ENCODE assay signal across 10 mouse cellular contexts in the genomic region with DNA sequence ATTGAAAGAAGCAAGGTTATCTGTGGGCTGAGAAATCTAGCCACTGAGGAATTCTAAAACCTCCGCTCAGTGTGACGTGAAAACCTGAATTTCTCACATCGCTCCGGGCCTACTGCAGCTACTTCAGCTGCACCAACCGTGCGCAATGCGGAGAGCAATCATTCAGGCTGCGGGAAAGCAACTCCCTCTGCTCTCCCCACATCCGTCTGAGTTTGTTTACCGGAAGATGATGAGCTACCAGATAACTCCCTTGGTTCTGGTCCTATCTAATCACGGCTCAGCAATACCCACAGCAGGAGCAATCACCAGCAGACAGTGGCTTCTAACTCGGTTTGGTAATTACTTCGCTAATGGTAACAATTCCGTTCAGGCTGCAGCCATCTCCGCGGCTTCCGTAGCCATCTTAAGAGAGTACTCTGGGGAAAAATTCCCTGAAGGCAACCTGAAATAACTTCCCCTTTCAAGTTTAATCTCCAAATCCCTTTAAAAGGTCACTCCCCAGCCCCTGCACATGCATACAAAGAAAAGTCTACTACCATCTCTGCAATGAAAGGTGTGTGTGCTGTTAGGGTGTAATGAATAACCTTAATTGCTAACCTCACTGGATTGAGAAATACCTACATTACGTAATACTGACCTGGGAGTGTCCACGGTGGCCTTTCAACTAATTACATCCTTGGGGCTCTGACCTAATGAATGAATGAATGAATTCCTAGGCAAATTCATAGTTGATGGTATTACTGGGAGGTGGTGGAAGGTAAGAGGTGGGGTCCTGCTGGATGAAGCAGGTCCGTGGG.
DNase-seq lines count a peak whose midpoint lies in the region; ATAC-seq and TF ChIP-seq lines count a peak whose summit lies in the region.
"Had no signal": no experiment of that assay in that cellular context is flagged by ENCODE, and none has a peak within 500 bp of the region (broad histone marks: within the 10 kb centered on the region; RNA-seq: fewer than 3 reads in every experiment).

No protein-coding gene starts in this region.

- H3K36me3 ChIP-seq in embryonic facial prominence, embryonic 14.5 days (ENCODE audit: control insufficient read depth, insufficient read depth, low read length) = 0 out of 2 replicates have a peak, but pooled peaks cover 3% of the 10 kb centered on the region
- peaks cover 65% of the 10 kb centered on the region for H3K36me3 ChIP-seq in embryonic facial prominence, embryonic 10.5 days (replicated peaks)
- H3K36me3 ChIP-seq in heart, postnatal 0 days (replicated peaks; ENCODE audit: control insufficient read depth, insufficient read depth, low read length) = no peaks in the 10 kb centered on the region

- no peaks in the 10 kb centered on the region for H3K9me3 ChIP-seq in embryonic facial prominence, embryonic 14.5 days (ENCODE audit: control insufficient read depth, low read length)
- H3K9me3 ChIP-seq in embryonic facial prominence, embryonic 10.5 days = no peaks in the 10 kb centered on the region
- H3K9me3 ChIP-seq in heart, postnatal 0 days (replicated peaks; ENCODE audit: control insufficient read depth, low read length) = no peaks in the 10 kb centered on the region
- H3K9me3 ChIP-seq: midbrain, embryonic 12.5 days had no signal

- DNase-seq in embryonic facial prominence, embryonic 14.5 days (ENCODE audit: low spot score) = no peak
- DNase-seq in embryonic facial prominence, embryonic 10.5 days (ENCODE audit: low spot score) = no peak
- peak; percentile 74 for DNase-seq in kidney, adult 9 months
- DNase-seq in kidney, postnatal 4 days = no peak
- DNase-seq in heart, postnatal 0 days (ENCODE audit: low spot score) = no peak
- DNase-seq in lung, postnatal 36 days = peak; percentile 48
- DNase-seq in embryo, embryonic 11 days = no peak
- no peak for DNase-seq in urinary bladder, postnatal 14 days (ENCODE audit: low spot score)
- DNase-seq: right cerebral cortex, postnatal 25 days had no signal

- H3K9ac ChIP-seq in embryonic facial prominence, embryonic 14.5 days (ENCODE audit: low read depth, low read length) = no peak overlapping the region
- no peak overlapping the region for H3K9ac ChIP-seq in heart, postnatal 0 days (replicated peaks; ENCODE audit: low read depth, low read length)
- H3K9ac ChIP-seq: midbrain, embryonic 12.5 days had no signal

- ATAC-seq in embryonic facial prominence, embryonic 14.5 days (ENCODE audit: low read depth) = peak; percentile 24; the same call in 1 of the 2 replicates
- ATAC-seq in heart, postnatal 0 days (ENCODE audit: insufficient read depth, low read depth) = no peak

- H3K4me2 ChIP-seq in embryonic facial prominence, embryonic 14.5 days (ENCODE audit: low read depth, low read length) = no peak overlapping the region
- H3K4me2 ChIP-seq in heart, postnatal 0 days (ENCODE audit: low read depth, low read length) = peak overlapping the region; percentile 21; the same call in 1 of the 2 replicates
- H3K4me2 ChIP-seq: midbrain, embryonic 12.5 days had no signal

- no peak for TF ChIP-seq EP300 in heart, postnatal 0 days (IDR thresholded peaks at IDR 0.05; ENCODE audit: low read depth)

- H3K27ac ChIP-seq in embryonic facial prominence, embryonic 14.5 days (replicated peaks; ENCODE audit: low read depth, low read length) = no peak overlapping the region
- H3K27ac ChIP-seq in embryonic facial prominence, embryonic 10.5 days (replicated peaks) = no peak overlapping the region
- 0 out of 2 replicates have a peak overlapping the region, but pooled peaks have one; percentile 15 for H3K27ac ChIP-seq in heart, postnatal 0 days (ENCODE audit: low read depth)

- H3K4me3 ChIP-seq in embryonic facial prominence, embryonic 14.5 days (ENCODE audit: low read depth, low read length) = no peak overlapping the region
- H3K4me3 ChIP-seq in embryonic facial prominence, embryonic 10.5 days = no peak overlapping the region
- H3K4me3 ChIP-seq in heart, postnatal 0 days (ENCODE audit: low read depth, low read length) = no peak overlapping the region
- H3K4me3 ChIP-seq: midbrain, embryonic 12.5 days had no signal

- no peak for TF ChIP-seq CTCF in heart, postnatal 0 days (IDR thresholded peaks at IDR 0.05; ENCODE audit: low read depth)

- 0 out of 2 replicates have a peak, but pooled peaks cover 14% of the 10 kb centered on the region for H3K4me1 ChIP-seq in embryonic facial prominence, embryonic 14.5 days (ENCODE audit: control insufficient read depth, insufficient read depth, low read length)
- H3K4me1 ChIP-seq in embryonic facial prominence, embryonic 10.5 days = peaks cover 36% of the 10 kb centered on the region
- H3K4me1 ChIP-seq in heart, postnatal 0 days (ENCODE audit: control insufficient read depth, insufficient read depth) = 0 out of 2 replicates have a peak, but pooled peaks cover 8% of the 10 kb centered on the region

- 66% methylated on average over 20 of the region's 20 CpGs for WGBS in embryonic facial prominence, embryonic 14.5 days
- WGBS in embryonic facial prominence, embryonic 10.5 days = 72% methylated on average over 20 of the region's 20 CpGs
- WGBS in heart, postnatal 0 days = 50% methylated on average over 20 of the region's 20 CpGs

- no peaks in the 10 kb centered on the region for H3K27me3 ChIP-seq in embryonic facial prominence, embryonic 14.5 days (replicated peaks; ENCODE audit: control insufficient read depth, insufficient read depth, low read length)
- H3K27me3 ChIP-seq in embryonic facial prominence, embryonic 10.5 days (replicated peaks; ENCODE audit: low read depth, poor library complexity, severe bottlenecking) = no peaks in the 10 kb centered on the region
- no peaks in the 10 kb centered on the region for H3K27me3 ChIP-seq in heart, postnatal 0 days (ENCODE audit: control insufficient read depth, insufficient read depth, low read length)
- H3K27me3 ChIP-seq: midbrain, embryonic 12.5 days had no signal

Comparison
In these comparisons a context has a peak if more than half of its experiments do, and no peak if none do; other contexts are left out.
1. DNase-seq: peak in kidney, adult 9 months (single experiment) and lung, postnatal 36 days (single experiment); none in embryonic facial prominence, embryonic 14.5 days (single experiment), embryonic facial prominence, embryonic 10.5 days (single experiment), kidney, postnatal 4 days (0 of 2), heart, postnatal 0 days (single experiment), embryo, embryonic 11 days (single experiment) and urinary bladder, postnatal 14 days (single experiment).